Mouse (Mus musculus) hindbrain, embryonic 13.5 days (tissue): ENCODE data around the gene Ggta1. TPM values are rescaled to one million over a fixed set of nuclear protein-coding genes. Genes with fewer than 3 reads are reported as not detected.

Source experiments
- ATAC-seq: fragments of 200-750 bp; cut with Nextera tagmentation; 2 replicates; pipeline ENCODE4 v1.8.0; 2017; ENCODE audit warnings: moderate TSS enrichment; ENCODE audit not compliant: low FRiP score
- H3K27ac ChIP-seq: fragments of 300-500 bp; sonication (generic); 2 replicates; pipeline ENCODE4 v1.5.1; 2015; ENCODE audit warnings: inconsistent platforms, mild to moderate bottlenecking, moderate library complexity
- H3K27me3 ChIP-seq: fragments of 300-500 bp; sonication (generic); 2 replicates; pipeline ENCODE4 v1.6.1; 2015; ENCODE audit warnings: mild to moderate bottlenecking, inconsistent platforms
- H3K36me3 ChIP-seq: fragments of 300-500 bp; sonication (generic); 2 replicates; pipeline ENCODE4 v1.6.1; 2015; ENCODE audit warnings: mild to moderate bottlenecking, inconsistent platforms
- H3K4me1 ChIP-seq: fragments of 300-500 bp; sonication (generic); replicated peaks from 2 replicates; pipeline ENCODE4 v1.6.1; 2015; ENCODE audit warnings: inconsistent platforms
- H3K4me2 ChIP-seq: fragments of 300-500 bp; sonication (generic); 2 replicates; pipeline ENCODE4 v1.6.1; 2015; ENCODE audit warnings: inconsistent platforms, mild to moderate bottlenecking, moderate library complexity
- H3K4me3 ChIP-seq: fragments of 300-500 bp; sonication (generic); 2 replicates; pipeline ENCODE4 v1.5.1; 2015; ENCODE audit warnings: mild to moderate bottlenecking, inconsistent platforms
- H3K9ac ChIP-seq: fragments of 300-500 bp; sonication (generic); 2 replicates; pipeline ENCODE4 v1.6.1; 2015; ENCODE audit warnings: mild to moderate bottlenecking, inconsistent platforms
- H3K9me3 ChIP-seq: fragments of 300-500 bp; sonication (generic); 2 replicates; pipeline ENCODE4 v1.6.1; 2016; ENCODE audit warnings: inconsistent platforms
- WGBS: fragments of 180-500 bp; shearing (Covaris S2); methylation state at CpG from one replicate; pipeline ENCODE4 v1.1.7; 2015; 5-methylcytosine and 5-hydroxymethylcytosine counted together
- polyA plus RNA-seq: library from polyadenylated mRNA; unstranded; fragments of >200 nt; fragmentation: Nextera tagmentation; extraction: Ambion mirVana; gene quantifications from 2 replicates; pipeline ENCODE4 v1.2.1, GENCODE M21; 2015

Gene Ggta1
- polyA plus RNA-seq = 6.2 and 6.3 TPM in 2 replicates

- H3K27me3 ChIP-seq = peaks cover 28% of the 10 kb centered on the region
- 25% methylated on average over 7 of the region's 7 CpGs for WGBS
- H3K4me3 ChIP-seq = peak within 1 kb of the TSS; percentile 56
- peak within 1 kb of the TSS; percentile 8; the same call in 1 of the 2 replicates for H3K27ac ChIP-seq
- H3K36me3 ChIP-seq = no peaks in the 10 kb centered on the region
- no peak for ATAC-seq
- no peaks in the 10 kb centered on the region for H3K9me3 ChIP-seq
- peaks cover 24% of the 10 kb centered on the region for H3K4me1 ChIP-seq
- peak within 1 kb of the TSS; percentile 78 for H3K9ac ChIP-seq
- peak within 1 kb of the TSS; percentile 96 for H3K4me2 ChIP-seq
Observed at GRCm38 (mm10) chr2:35462791-35463281, at the start of gene Ggta1. TSS of gene Ggta1 (minus strand) at chr2:35463231.

DNA sequence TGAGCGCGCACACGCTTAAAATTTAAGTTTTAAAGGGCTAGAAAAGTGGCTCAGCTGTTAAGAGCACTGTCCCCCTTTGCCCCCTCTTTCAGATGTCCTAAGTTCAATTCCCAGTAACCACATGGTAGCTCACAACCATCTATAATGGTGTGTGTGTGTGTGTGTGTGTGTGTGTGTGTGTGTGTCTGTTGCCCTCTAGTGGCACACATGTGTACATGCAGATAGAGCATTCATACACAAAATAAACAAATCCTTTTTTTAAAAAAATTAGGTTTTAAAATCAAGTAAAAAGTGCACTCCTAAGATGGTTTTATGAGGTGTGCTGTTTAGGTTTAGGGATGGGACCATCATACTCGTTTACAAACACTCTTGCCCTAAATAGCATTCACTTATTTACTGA, 49.2 kb upstream of the Ggta1 start:
- Histone ChIP-seq H3K9ac (no peak overlapping the region), H3K9me3 (no peaks in the 10 kb centered on the region), H3K4me1 (peaks cover 32% of the 10 kb centered on the region), H3K27me3 (no peaks in the 10 kb centered on the region), H3K27ac (no peak overlapping the region), H3K4me3 (no peak overlapping the region), H3K36me3 (no peaks in the 10 kb centered on the region), H3K4me2 (no peak overlapping the region)
- no peak for ATAC-seq
- WGBS = 97% methylated on average over 4 of the region's 4 CpGs

- Histone ChIP-seq H3K4me2 (no peak overlapping the region), H3K27ac (no peak overlapping the region), H3K4me1 (peaks cover 43% of the 10 kb centered on the region), H3K9me3 (no peaks in the 10 kb centered on the region), H3K27me3 (no peaks in the 10 kb centered on the region), H3K4me3 (no peak overlapping the region), H3K36me3 (no peaks in the 10 kb centered on the region), H3K9ac (no peak overlapping the region)
- ATAC-seq = no peak
- 68% methylated on average over 1 of the region's 1 CpGs for WGBS
Observed at GRCm38 (mm10) chr2:35510920-35511319, 47.9 kb upstream of the Ggta1 start.

GRCm38 (mm10) chr2:35509888-35510287, 46.9 kb upstream of the Ggta1 start:
- 75% methylated on average over 4 of the region's 4 CpGs for WGBS
- no peak overlapping the region for H3K9ac ChIP-seq
- H3K27ac ChIP-seq = no peak overlapping the region
- H3K27me3 ChIP-seq = no peaks in the 10 kb centered on the region
- no peaks in the 10 kb centered on the region for H3K9me3 ChIP-seq
- no peak overlapping the region for H3K4me2 ChIP-seq
- no peak for ATAC-seq
- H3K4me1 ChIP-seq = peaks cover 43% of the 10 kb centered on the region
- H3K4me3 ChIP-seq = no peak overlapping the region
- H3K36me3 ChIP-seq = no peaks in the 10 kb centered on the region

DNA sequence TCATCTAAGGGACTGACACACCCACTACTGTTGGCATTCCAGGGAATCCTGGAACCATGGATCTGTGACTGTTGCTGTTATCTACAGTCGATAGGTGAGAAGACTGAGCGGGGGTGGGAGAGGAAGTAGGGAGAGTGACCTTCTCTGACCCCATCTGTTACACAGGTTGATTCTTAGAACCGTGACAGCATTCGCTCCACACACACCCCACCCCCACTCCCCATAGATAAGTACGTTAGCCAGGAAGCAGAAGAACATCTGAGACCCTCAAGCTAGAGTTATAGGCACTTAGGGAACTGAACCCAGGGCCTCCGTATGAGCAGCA, 46.3 kb upstream of the Ggta1 start:
- Histone ChIP-seq H3K4me1 (peaks cover 39% of the 10 kb centered on the region), H3K36me3 (no peaks in the 10 kb centered on the region), H3K27me3 (no peaks in the 10 kb centered on the region), H3K9ac (no peak overlapping the region), H3K4me3 (no peak overlapping the region), H3K4me2 (no peak overlapping the region), H3K9me3 (no peaks in the 10 kb centered on the region), H3K27ac (no peak overlapping the region)
- no peak for ATAC-seq
- 58% methylated on average over 6 of the region's 6 CpGs for WGBS

DNA sequence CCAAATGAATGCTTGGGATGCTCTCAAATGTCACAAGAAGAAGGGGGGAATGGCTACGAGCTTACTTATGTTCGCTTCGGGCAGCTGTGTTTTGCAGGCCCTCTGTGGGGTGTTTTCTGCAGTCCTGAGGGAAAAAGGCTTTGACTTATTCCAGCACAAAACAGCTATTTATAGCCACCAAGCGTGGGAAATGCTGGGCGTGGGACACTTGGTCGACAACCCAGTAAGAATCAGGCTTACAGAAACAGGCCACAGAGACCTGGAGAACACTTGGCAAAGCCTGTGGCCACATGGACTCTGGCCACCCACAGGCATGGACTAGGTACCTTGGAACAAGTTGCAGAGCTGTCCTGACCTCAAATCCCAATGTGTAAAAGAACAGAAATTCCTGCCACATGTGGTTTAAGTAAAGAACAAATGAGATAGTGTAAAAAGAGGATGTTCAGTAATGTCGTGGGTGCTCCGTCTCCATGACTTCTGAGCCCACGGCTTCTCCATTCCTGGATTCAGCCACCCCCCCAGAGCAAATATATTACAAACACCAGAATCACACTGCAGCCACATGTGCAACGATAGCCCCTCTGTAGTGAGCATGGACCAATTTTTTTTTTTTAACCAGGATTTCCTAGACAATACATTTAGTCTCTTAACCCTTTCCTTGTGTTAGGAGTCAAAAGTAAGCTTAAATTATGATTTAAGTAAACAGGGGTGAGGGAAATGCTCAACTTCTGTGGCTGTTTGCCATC, 45.7 kb upstream of the Ggta1 start:
- no peak overlapping the region for H3K4me2 ChIP-seq
- H3K4me3 ChIP-seq = no peak overlapping the region
- peaks cover 34% of the 10 kb centered on the region for H3K4me1 ChIP-seq
- no peak overlapping the region for H3K9ac ChIP-seq
- H3K27me3 ChIP-seq = no peaks in the 10 kb centered on the region
- peak overlapping the region; percentile 66 for H3K27ac ChIP-seq
- ATAC-seq = no peak
- H3K36me3 ChIP-seq = no peaks in the 10 kb centered on the region
- WGBS = 57% methylated on average over 10 of the region's 10 CpGs
- H3K9me3 ChIP-seq = no peaks in the 10 kb centered on the region

GRCm38 (mm10) chr2:35507191-35507511, 44.1 kb upstream of the Ggta1 start:
- 66% methylated on average over 9 of the region's 9 CpGs for WGBS
- H3K4me3 ChIP-seq = no peak overlapping the region

GRCm38 (mm10) chr2:35506311-35507190, 43.5 kb upstream of the Ggta1 start:
- Histone ChIP-seq H3K27me3 (no peaks in the 10 kb centered on the region), H3K9me3 (no peaks in the 10 kb centered on the region), H3K4me3 (no peak overlapping the region), H3K9ac (no peak overlapping the region), H3K4me2 (no peak overlapping the region), H3K27ac (no peak overlapping the region), H3K36me3 (no peaks in the 10 kb centered on the region), H3K4me1 (peaks cover 32% of the 10 kb centered on the region)
- 63% methylated on average over 6 of the region's 6 CpGs for WGBS
- no peak; the same call in 1 of the 2 replicates for ATAC-seq

More at GRCm38 (mm10) chr2:35507191-35507511, 44.1 kb upstream of the Ggta1 start:
- no peak overlapping the region for H3K9ac ChIP-seq
- H3K36me3 ChIP-seq = no peaks in the 10 kb centered on the region
- peaks cover 32% of the 10 kb centered on the region for H3K4me1 ChIP-seq
- no peaks in the 10 kb centered on the region for H3K27me3 ChIP-seq
- H3K4me2 ChIP-seq = no peak overlapping the region
- no peak for ATAC-seq
- H3K27ac ChIP-seq = no peak overlapping the region
- H3K9me3 ChIP-seq = no peaks in the 10 kb centered on the region

GRCm38 (mm10) chr2:35505519-35506286, 42.7 kb upstream of the Ggta1 start:
- whole genome bisulfite sequencing = 94% methylated on average over 6 of the region's 6 CpGs
- no peaks in the 10 kb centered on the region for H3K9me3 ChIP-seq

DNA sequence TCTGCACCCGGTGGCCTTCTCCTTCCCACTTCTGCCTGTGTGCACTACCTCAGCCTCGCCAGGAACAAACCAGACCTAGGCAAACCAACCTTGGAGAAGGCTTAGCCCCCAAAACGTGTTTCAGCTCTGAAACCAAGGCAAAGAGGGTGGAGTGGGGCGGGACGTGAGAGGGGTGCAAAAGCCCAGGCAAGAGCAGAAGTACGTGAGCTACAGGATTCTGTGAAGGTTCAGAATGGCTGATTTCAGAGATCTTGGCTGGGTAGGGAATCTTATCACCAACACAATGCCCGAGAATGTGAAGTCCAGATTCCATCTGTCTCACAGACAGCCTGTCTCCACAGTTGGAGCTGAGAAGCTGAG, 41.4 kb upstream of the Ggta1 start:
- Histone ChIP-seq H3K9me3 (no peaks in the 10 kb centered on the region), H3K4me3 (no peak overlapping the region), H3K4me2 (no peak overlapping the region), H3K9ac (no peak overlapping the region), H3K27me3 (no peaks in the 10 kb centered on the region), H3K27ac (no peak overlapping the region), H3K4me1 (peaks cover 25% of the 10 kb centered on the region), H3K36me3 (no peaks in the 10 kb centered on the region)
- 79% methylated on average over 7 of the region's 7 CpGs for WGBS
- ATAC-seq = no peak

More at GRCm38 (mm10) chr2:35505519-35506286, 42.7 kb upstream of the Ggta1 start:
- Histone ChIP-seq H3K27ac (no peak overlapping the region), H3K4me1 (peaks cover 32% of the 10 kb centered on the region), H3K36me3 (no peaks in the 10 kb centered on the region), H3K9ac (no peak overlapping the region), H3K4me2 (no peak overlapping the region), H3K4me3 (no peak overlapping the region), H3K27me3 (no peaks in the 10 kb centered on the region)
- no peak for ATAC-seq

DNA sequence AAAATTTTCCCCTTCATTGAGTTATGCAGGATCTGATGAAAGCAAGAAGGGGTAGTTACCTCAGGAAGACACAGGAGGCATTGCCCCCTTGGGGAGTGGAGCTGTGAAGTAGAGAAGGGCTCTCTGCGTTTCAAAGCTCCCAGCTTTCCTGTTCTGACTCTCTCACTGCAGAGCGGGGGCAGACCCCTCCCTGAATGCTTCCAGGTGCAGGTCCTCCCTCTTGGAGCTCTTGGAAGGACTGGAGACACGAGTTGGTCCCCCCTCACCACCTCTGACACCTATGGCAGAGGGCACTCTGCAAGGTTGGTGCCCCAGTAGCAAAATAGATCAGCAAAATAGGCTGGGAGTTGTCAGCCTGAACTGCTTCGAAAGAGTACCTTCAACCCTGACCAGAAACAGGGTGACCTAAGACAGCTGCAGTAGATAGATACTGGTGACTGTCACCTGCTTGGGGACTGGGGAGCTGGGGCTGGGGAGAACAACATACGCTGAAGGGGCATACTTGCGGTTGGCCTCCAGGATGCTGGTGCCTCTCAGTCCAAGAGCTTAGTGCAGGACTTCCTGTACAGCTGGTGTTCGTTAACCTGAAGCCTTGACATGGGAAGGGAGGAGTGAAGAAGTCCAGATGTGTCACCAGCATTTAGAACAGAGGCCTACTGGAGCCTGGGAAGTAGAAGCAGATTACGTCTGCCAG, 40.8 kb upstream of the Ggta1 start:
- Histone ChIP-seq H3K9ac (no peak overlapping the region), H3K27me3 (no peaks in the 10 kb centered on the region), H3K36me3 (no peaks in the 10 kb centered on the region), H3K27ac (no peak overlapping the region), H3K4me3 (no peak overlapping the region), H3K4me2 (no peak overlapping the region), H3K4me1 (peaks cover 20% of the 10 kb centered on the region), H3K9me3 (no peaks in the 10 kb centered on the region)
- ATAC-seq = no peak
- 65% methylated on average over 8 of the region's 8 CpGs for WGBS
